Mouse (Mus musculus) ES-Bruce4 (cell line): ENCODE data around the gene Foxl1. TPM values are rescaled to one million over a fixed set of nuclear protein-coding genes. Genes with fewer than 3 reads are reported as not detected.

Experiments used
- H3K27ac ChIP-seq: 2 replicates; pipeline ENCODE4 v1.5.1; 2012; ENCODE audit warnings: low read length, inconsistent platforms; ENCODE audit not compliant: insufficient read depth
- H3K27me3 ChIP-seq: 2 replicates; pipeline ENCODE4 v1.6.1; 2012; ENCODE audit warnings: mild to moderate bottlenecking, low read length, inconsistent platforms; ENCODE audit not compliant: control insufficient read depth, poor library complexity, insufficient read depth, severe bottlenecking
- H3K36me3 ChIP-seq: 2 replicates; pipeline ENCODE4 v1.6.1; 2012; ENCODE audit warnings: inconsistent platforms, mild to moderate bottlenecking, low read length, moderate library complexity; ENCODE audit not compliant: control insufficient read depth, poor library complexity, insufficient read depth, severe bottlenecking
- H3K4me1 ChIP-seq: one replicate; pipeline ENCODE4 v1.8.1; 2011; ENCODE audit warnings: low read length; ENCODE audit not compliant: control insufficient read depth, insufficient read depth
- H3K4me3 ChIP-seq: 2 replicates; pipeline ENCODE4 v1.5.1; 2011; ENCODE audit warnings: low read depth, mild to moderate bottlenecking, low read length
- H3K9ac ChIP-seq: 2 replicates; pipeline ENCODE4 v1.6.1; 2012; ENCODE audit warnings: low read depth, mild to moderate bottlenecking, inconsistent platforms; ENCODE audit not compliant: poor library complexity, severe bottlenecking
- H3K9me3 ChIP-seq: replicated peaks from 2 replicates; pipeline ENCODE4 v1.6.1; 2012; ENCODE audit warnings: mild to moderate bottlenecking, low read length, inconsistent platforms; ENCODE audit not compliant: control insufficient read depth, poor library complexity, insufficient read depth, severe bottlenecking
- CTCF ChIP-seq: IDR thresholded peaks from one replicate; pipeline ENCODE4 v1.8.1; 2011; ENCODE audit warnings: low read depth, low read length
- EP300 ChIP-seq: IDR thresholded peaks from 2 replicates; pipeline ENCODE4 v1.6.1; 2011; ENCODE audit warnings: low read depth, low read length; ENCODE audit not compliant: insufficient read depth
- POLR2A ChIP-seq: IDR thresholded peaks from one replicate; pipeline ENCODE4 v1.8.1; 2011; ENCODE audit warnings: low read length; ENCODE audit not compliant: insufficient read depth
- polyA plus RNA-seq: library from polyadenylated mRNA; stranded (reverse); fragments of >200 nt; gene quantifications from 2 replicates; pipeline ENCODE4 v1.2.4, GENCODE M21; 2011; ENCODE audit warnings: low read depth; ENCODE audit not compliant: missing spikeins, insufficient read depth, insufficient read length

The Foxl1 gene
- polyA plus RNA-seq, 1 experiment: not detected

DNA sequence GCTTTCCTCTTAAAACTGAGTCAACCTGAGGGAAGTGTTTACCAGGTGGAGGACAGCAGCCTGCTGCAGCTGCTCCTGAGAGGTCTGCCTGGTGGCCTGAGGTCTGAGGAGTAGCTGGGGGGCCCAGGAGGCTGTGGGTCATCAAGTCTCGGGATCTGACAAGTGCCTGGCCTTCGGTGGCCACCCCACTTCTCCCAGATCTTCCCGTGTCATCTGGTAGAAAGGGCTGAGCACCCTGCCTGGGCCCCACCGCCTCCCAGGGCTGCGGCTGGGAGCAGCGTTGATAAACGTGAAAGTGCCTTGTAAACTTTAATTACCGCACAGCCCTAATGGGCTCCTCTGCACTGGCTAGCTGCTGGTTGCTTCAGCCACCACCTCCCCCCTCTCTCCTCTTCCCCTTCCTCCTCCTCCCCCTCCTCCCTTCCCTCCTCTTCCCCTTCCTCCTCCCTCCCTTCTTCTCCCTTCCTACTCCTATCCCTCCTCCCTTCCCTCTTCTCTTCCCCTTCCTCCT is 20.9 kb downstream of the Foxl1 start:
- H3K4me3 ChIP-seq: no peak overlapping the region

DNA sequence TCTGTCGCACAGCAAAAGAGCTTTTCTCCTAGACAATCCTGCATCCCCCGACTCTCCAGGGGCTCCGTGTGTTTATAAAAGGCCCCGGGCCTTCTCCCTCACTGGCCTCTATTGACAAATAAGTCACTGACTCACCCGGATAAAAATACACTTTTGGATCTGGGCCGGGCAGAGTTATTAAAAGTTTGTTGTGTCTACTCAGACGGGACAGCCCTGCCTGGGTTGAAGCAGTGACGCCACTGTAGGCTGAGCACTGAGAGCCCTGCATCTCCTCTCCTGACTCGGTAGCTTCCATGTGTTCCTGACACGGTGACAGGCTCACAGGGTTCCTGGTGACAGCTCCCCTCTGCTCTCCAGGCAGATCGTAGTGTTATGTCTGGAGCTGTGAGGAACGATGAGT is 24.7 kb downstream of the Foxl1 start:
- Histone ChIP-seq H3K27me3 (no peaks in the 10 kb centered on the region), H3K36me3 (no peaks in the 10 kb centered on the region), H3K4me3 (no peak overlapping the region), H3K27ac (no peak overlapping the region), H3K9ac (no peak overlapping the region), H3K4me1 (no peaks in the 10 kb centered on the region), H3K9me3 (no peaks in the 10 kb centered on the region)
- TF ChIP-seq EP300 (no peak), CTCF (no peak), POLR2A (no peak)

More for the DNA sequence above, 20.9 kb downstream of the Foxl1 start:
- H3K4me1 ChIP-seq: no peaks in the 10 kb centered on the region
- TF ChIP-seq EP300 (no peak), POLR2A (no peak), CTCF (no peak)
- no peak overlapping the region for H3K27ac ChIP-seq
- no peak overlapping the region for H3K9ac ChIP-seq
- H3K9me3 ChIP-seq: no peaks in the 10 kb centered on the region
- no peaks in the 10 kb centered on the region for H3K36me3 ChIP-seq
- no peaks in the 10 kb centered on the region for H3K27me3 ChIP-seq

DNA sequence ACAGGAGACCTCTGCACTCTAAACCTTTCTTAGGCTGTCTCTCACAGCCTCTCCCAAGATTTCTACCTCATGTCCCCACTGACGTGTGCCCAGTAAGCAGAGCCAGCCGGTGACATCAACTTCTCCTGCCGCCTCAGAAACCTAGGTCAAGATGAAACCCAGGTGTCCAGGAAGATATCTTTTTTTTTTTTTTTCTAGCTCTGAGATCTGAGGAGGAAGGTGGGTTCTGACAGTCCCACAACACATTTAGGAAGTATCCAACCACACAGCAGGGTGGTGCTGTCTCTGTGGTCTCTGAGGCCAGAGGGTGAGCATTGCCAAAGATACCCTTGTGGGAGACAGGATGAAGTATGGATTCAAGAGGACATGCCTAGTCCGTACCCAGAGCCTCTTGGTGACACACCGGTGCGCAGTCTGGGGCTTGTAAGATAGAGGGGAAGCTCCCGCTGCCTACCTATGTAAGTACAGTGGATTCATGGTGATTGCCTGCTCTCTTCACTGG is 29.3 kb downstream of the Foxl1 start:
- Histone ChIP-seq H3K4me3 (no peak overlapping the region), H3K27ac (no peak overlapping the region), H3K4me1 (no peaks in the 10 kb centered on the region), H3K9me3 (no peaks in the 10 kb centered on the region), H3K36me3 (no peaks in the 10 kb centered on the region), H3K27me3 (no peaks in the 10 kb centered on the region), H3K9ac (no peak overlapping the region)
- TF ChIP-seq EP300 (no peak), POLR2A (no peak), CTCF (no peak)

DNA sequence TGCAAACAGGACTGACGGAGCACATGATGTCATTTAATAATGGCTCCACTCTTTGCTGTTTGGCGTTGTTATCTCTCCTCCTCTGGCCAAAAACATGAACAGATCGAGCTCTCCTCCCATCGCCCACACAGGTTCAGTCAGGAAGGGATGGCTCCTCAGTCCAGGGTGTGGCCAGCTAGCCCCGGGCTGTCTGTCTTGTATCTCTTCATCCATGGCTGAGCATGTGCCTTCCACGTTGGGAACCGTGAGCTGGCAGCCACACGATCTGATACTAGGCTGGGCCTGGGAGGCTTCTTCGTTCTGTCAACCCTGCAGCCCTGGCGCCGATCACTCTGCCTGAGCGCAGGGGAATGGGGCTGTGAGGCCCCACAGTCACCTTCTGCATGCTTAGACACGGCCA is 31.1 kb downstream of the Foxl1 start:
- no peak overlapping the region for H3K9ac ChIP-seq
- H3K27ac ChIP-seq: no peak overlapping the region
- no peaks in the 10 kb centered on the region for H3K36me3 ChIP-seq
- TF ChIP-seq CTCF (no peak), EP300 (no peak), POLR2A (no peak)
- no peaks in the 10 kb centered on the region for H3K27me3 ChIP-seq
- H3K9me3 ChIP-seq: no peaks in the 10 kb centered on the region
- H3K4me3 ChIP-seq: no peak overlapping the region
- H3K4me1 ChIP-seq: no peaks in the 10 kb centered on the region

DNA sequence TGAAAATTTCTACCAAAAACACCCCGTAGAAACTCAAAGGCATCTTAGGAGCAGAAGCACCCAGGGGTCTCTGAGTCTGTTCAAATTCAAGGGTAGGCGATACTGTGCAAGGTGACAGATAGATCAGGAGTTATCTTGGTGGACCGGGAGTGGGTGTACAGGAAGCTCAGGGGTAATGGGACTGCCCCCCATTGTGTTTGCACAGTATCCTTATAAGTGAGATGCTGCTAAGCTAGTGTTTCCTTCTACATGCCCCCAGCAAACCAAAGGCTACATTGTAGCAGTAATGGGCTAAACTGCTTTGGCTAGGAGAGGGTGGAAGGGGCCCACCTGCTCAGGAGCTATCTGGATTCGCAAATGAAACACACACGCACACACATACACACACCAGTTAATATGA is 33.7 kb downstream of the Foxl1 start:
- no peaks in the 10 kb centered on the region for H3K9me3 ChIP-seq
- no peak overlapping the region for H3K9ac ChIP-seq
- no peak overlapping the region for H3K4me3 ChIP-seq
- no peaks in the 10 kb centered on the region for H3K4me1 ChIP-seq
- H3K36me3 ChIP-seq: no peaks in the 10 kb centered on the region
- TF ChIP-seq EP300: no peak
- no peak for TF ChIP-seq CTCF
- TF ChIP-seq POLR2A: no peak
- H3K27ac ChIP-seq: no peak overlapping the region
- no peaks in the 10 kb centered on the region for H3K27me3 ChIP-seq

DNA sequence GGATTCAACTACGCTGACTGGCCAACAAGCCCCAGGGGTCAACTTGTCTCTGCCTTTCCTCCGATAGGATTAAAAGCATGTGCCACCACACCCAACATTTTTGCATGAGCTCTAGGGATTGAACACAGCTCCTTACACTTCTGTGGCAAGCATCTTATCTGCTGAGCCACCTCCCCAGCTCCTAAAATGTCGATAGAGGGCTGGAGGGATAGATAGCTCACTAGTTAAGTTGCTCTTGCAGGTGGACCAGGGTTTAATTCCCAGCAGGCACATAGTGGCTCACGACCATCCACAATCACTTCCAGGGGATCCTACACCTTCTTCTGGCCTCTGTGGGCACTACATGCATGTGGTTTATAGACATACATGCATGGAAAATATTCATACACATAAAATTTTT is 34.7 kb downstream of the Foxl1 start:
- Histone ChIP-seq H3K27me3 (no peaks in the 10 kb centered on the region), H3K36me3 (no peaks in the 10 kb centered on the region), H3K27ac (no peak overlapping the region), H3K9me3 (no peaks in the 10 kb centered on the region), H3K4me1 (no peaks in the 10 kb centered on the region), H3K9ac (no peak overlapping the region), H3K4me3 (no peak overlapping the region)
- TF ChIP-seq POLR2A (no peak), EP300 (no peak), CTCF (no peak)
